In genomic region chr1:168271207-168271606, GRCm38 (mm10) we compare ENCODE assay signal across 26 mouse cellular contexts.
DNase-seq lines count a peak whose midpoint lies in the region; ATAC-seq lines count a peak whose summit lies in the region.
"Had no signal": no experiment of that assay in that cellular context is flagged by ENCODE, and none has a peak within 500 bp of the region (broad histone marks: within the 10 kb centered on the region; RNA-seq: fewer than 3 reads in every experiment).

No protein-coding gene starts in this region.

- H3K4me1 ChIP-seq in embryonic facial prominence, embryonic 14.5 days (ENCODE audit: control insufficient read depth, insufficient read depth, low read length) = peaks cover 19% of the 10 kb centered on the region; the same call in 1 of the 2 replicates
- H3K4me1 ChIP-seq in embryonic facial prominence, embryonic 10.5 days = peaks cover 17% of the 10 kb centered on the region
- peaks cover 3% of the 10 kb centered on the region for H3K4me1 ChIP-seq in liver, embryonic 11.5 days (replicated peaks; ENCODE audit: control insufficient read depth, insufficient read depth, low read length)
- H3K4me1 ChIP-seq in liver, embryonic 12.5 days = no peaks in the 10 kb centered on the region; the same call in 1 of the 2 replicates

- H3K9ac ChIP-seq in embryonic facial prominence, embryonic 14.5 days (ENCODE audit: low read depth, low read length) = no peak overlapping the region
- no peak overlapping the region for H3K9ac ChIP-seq in liver, embryonic 11.5 days (ENCODE audit: low read depth, low read length)
- no peak overlapping the region for H3K9ac ChIP-seq in liver, embryonic 12.5 days
- H3K9ac ChIP-seq: embryonic facial prominence, embryonic 13.5 days; forebrain, embryonic 13.5 days; heart, embryonic 13.5 days; hindbrain, embryonic 14.5 days had no signal

- H3K4me2 ChIP-seq in embryonic facial prominence, embryonic 14.5 days (ENCODE audit: low read depth, low read length) = no peak overlapping the region
- no peak overlapping the region for H3K4me2 ChIP-seq in liver, embryonic 11.5 days
- H3K4me2 ChIP-seq in liver, embryonic 12.5 days = no peak overlapping the region
- H3K4me2 ChIP-seq: embryonic facial prominence, embryonic 13.5 days; forebrain, embryonic 13.5 days; heart, embryonic 13.5 days; hindbrain, embryonic 14.5 days had no signal

- H3K36me3 ChIP-seq in embryonic facial prominence, embryonic 14.5 days (ENCODE audit: control insufficient read depth, insufficient read depth, low read length) = no peaks in the 10 kb centered on the region
- H3K36me3 ChIP-seq in embryonic facial prominence, embryonic 10.5 days (replicated peaks) = no peaks in the 10 kb centered on the region; the same call in 1 of the 2 replicates
- H3K36me3 ChIP-seq in liver, embryonic 11.5 days (ENCODE audit: control insufficient read depth, insufficient read depth, low read length) = no peaks in the 10 kb centered on the region
- H3K36me3 ChIP-seq in liver, embryonic 12.5 days = no peaks in the 10 kb centered on the region
- H3K36me3 ChIP-seq: embryonic facial prominence, embryonic 13.5 days; forebrain, embryonic 10.5 days; heart, embryonic 13.5 days had no signal

- 82% methylated on average over 4 of the region's 4 CpGs for WGBS in embryonic facial prominence, embryonic 14.5 days
- WGBS in embryonic facial prominence, embryonic 10.5 days = 92% methylated on average over 4 of the region's 4 CpGs
- WGBS in liver, embryonic 11.5 days = 53% methylated on average over 4 of the region's 4 CpGs
- 41% methylated on average over 4 of the region's 4 CpGs for WGBS in liver, embryonic 12.5 days (ENCODE audit: insufficient replicate concordance)

- DNase-seq in embryonic facial prominence, embryonic 14.5 days (ENCODE audit: low spot score) = peak; percentile 41
- no peak for DNase-seq in embryonic facial prominence, embryonic 10.5 days (ENCODE audit: low spot score)
- no peak for DNase-seq in liver, embryonic 11.5 days (ENCODE audit: low spot score)
- DNase-seq in spleen, adult 18-20 months = no peak
- DNase-seq: adrenal gland, adult 8-10 months; adrenal gland, postnatal 25 days; cerebellum, adult 11-12 months; cerebellum, adult 8-10 months; cerebellum, postnatal 10 days; cerebellum, postnatal 36 days; gastrocnemius, postnatal 10 days; gastrocnemius, postnatal 36 days; heart, adult 18-20 months; heart, postnatal 14 days; heart, postnatal 4 days had no signal

- no peaks in the 10 kb centered on the region for H3K9me3 ChIP-seq in embryonic facial prominence, embryonic 14.5 days (ENCODE audit: control insufficient read depth, low read length)
- no peaks in the 10 kb centered on the region for H3K9me3 ChIP-seq in embryonic facial prominence, embryonic 10.5 days
- no peaks in the 10 kb centered on the region for H3K9me3 ChIP-seq in liver, embryonic 11.5 days (ENCODE audit: control insufficient read depth, low read length)
- no peaks in the 10 kb centered on the region for H3K9me3 ChIP-seq in liver, embryonic 12.5 days (replicated peaks)
- H3K9me3 ChIP-seq: embryonic facial prominence, embryonic 13.5 days; forebrain, embryonic 10.5 days; forebrain, embryonic 13.5 days; heart, embryonic 13.5 days had no signal

- no peaks in the 10 kb centered on the region for H3K27me3 ChIP-seq in embryonic facial prominence, embryonic 14.5 days (replicated peaks; ENCODE audit: control insufficient read depth, insufficient read depth, low read length)
- H3K27me3 ChIP-seq in embryonic facial prominence, embryonic 10.5 days (replicated peaks; ENCODE audit: low read depth, poor library complexity, severe bottlenecking) = no peaks in the 10 kb centered on the region
- no peaks in the 10 kb centered on the region for H3K27me3 ChIP-seq in liver, embryonic 11.5 days (replicated peaks; ENCODE audit: control insufficient read depth, insufficient read depth, low read length)
- H3K27me3 ChIP-seq in liver, embryonic 12.5 days (replicated peaks) = no peaks in the 10 kb centered on the region
- H3K27me3 ChIP-seq: embryonic facial prominence, embryonic 13.5 days; forebrain, embryonic 13.5 days; heart, embryonic 13.5 days had no signal

- no peak overlapping the region for H3K4me3 ChIP-seq in embryonic facial prominence, embryonic 14.5 days (ENCODE audit: low read depth, low read length)
- H3K4me3 ChIP-seq in embryonic facial prominence, embryonic 10.5 days = no peak overlapping the region
- H3K4me3 ChIP-seq in liver, embryonic 11.5 days (ENCODE audit: low read depth, low read length) = no peak overlapping the region
- H3K4me3 ChIP-seq in liver, embryonic 12.5 days = no peak overlapping the region
- H3K4me3 ChIP-seq: embryonic facial prominence, embryonic 13.5 days; forebrain, embryonic 10.5 days; forebrain, embryonic 13.5 days; heart, embryonic 13.5 days had no signal

- H3K27ac ChIP-seq in embryonic facial prominence, embryonic 14.5 days (replicated peaks; ENCODE audit: low read depth, low read length) = no peak overlapping the region
- H3K27ac ChIP-seq in embryonic facial prominence, embryonic 10.5 days (replicated peaks) = no peak overlapping the region
- no peak overlapping the region for H3K27ac ChIP-seq in liver, embryonic 11.5 days (ENCODE audit: low read depth, low read length)
- H3K27ac ChIP-seq in liver, embryonic 12.5 days = no peak overlapping the region
- H3K27ac ChIP-seq: embryonic facial prominence, embryonic 13.5 days; forebrain, embryonic 10.5 days; forebrain, embryonic 13.5 days; heart, embryonic 13.5 days; hindbrain, embryonic 14.5 days; hindbrain, postnatal 0 days had no signal

- ATAC-seq in embryonic facial prominence, embryonic 14.5 days (ENCODE audit: low read depth) = no peak
- 0 out of 2 replicates have a peak, but pooled peaks have one; percentile 20 for ATAC-seq in liver, embryonic 11.5 days (replicated peaks; ENCODE audit: low FRiP score)
- ATAC-seq in liver, embryonic 12.5 days = no peak
- peak; percentile 75 for ATAC-seq in common myeloid progenitor, adult 5-6 weeks (replicated peaks; ENCODE audit: low read depth, poor library complexity, severe bottlenecking)
- ATAC-seq: activated CD4-positive, CD25-positive, alpha-beta regulatory T cell, adult 4 months; forebrain, embryonic 13.5 days; forebrain, embryonic 16.5 days; hindbrain, postnatal 0 days; inflammation-experienced regulatory T-cells, adult 6 months had no signal

Comparison
In these comparisons a context has a peak if more than half of its experiments do, and no peak if none do; other contexts are left out.
1. ATAC-seq: peak in liver, embryonic 11.5 days (single experiment) and common myeloid progenitor, adult 5-6 weeks (single experiment); none in embryonic facial prominence, embryonic 14.5 days (single experiment) and liver, embryonic 12.5 days (single experiment).